Mouse (Mus musculus) cerebellum, adult (tissue): ENCODE measurements around the gene Dzank1.

Source experiments
- ATAC-seq: cut with Nextera tagmentation; 2 replicates; pipeline ENCODE4 v1.9.2; 2017; ENCODE audit warnings: mild to moderate bottlenecking, moderate library complexity, mixed read lengths; ENCODE audit not compliant: insufficient number of reproducible peaks, low FRiP score, low TSS enrichment

Dzank1 gene

DNA sequence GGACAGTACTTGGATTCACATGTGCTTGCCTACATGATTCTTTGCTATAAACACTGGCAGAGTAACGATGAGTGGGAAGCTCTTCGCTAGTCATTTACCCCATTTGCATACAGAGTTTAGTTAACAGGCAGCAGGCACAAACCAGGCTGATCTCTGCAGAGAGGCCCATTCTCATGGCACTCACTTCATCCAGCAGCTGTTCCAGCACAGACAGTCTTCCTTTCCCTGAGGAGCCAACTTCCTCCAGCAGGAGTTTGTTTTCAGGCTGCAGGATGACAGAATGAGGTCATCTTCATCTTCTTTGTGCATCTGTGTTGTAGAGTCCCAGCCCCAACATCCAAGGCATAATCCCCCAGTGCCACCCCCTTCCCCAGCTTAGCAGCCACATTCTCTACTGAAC lies 47.8 kb downstream of the Dzank1 start:
- ATAC-seq = no peak

- no peak for ATAC-seq
Measured at GRCm38 (mm10) chr2:144467203-144467602, 60.0 kb downstream of the Dzank1 start.

DNA sequence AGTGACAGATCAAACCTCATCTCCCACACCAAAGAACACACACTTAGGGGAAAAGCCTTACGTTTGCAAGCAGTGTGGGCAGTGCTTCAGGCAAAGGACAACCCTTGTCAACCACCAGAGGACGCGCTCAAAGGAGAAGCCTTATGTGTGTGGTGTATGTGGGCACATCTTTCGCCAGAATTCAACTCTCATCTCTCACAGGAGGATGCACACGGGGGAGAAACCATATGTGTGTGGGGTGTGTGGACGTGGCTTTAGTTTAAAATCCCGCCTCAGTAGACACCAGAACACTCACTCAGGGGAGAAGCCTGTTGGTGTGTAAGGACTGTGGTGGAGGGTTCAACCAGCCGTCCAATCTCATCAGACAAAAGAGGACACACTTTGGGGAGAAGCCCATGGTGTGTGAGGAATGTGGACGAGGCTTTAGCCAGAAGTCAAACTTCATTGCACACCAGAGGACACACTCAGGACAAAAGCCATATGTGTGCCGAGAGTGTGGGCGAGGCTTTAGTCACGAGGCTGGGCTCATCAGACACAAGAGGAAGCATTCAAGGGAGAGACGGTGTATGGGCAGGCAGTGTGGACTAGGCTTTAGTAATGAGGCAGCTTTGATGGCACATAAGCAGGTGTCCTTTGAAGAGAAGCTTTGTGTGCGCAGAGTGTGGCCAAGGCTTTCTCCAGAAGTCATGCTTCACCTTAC lies 61.2 kb downstream of the Dzank1 start:
- no peak for ATAC-seq

- ATAC-seq = no peak
Measured at GRCm38 (mm10) chr2:144464799-144465760, 62.1 kb downstream of the Dzank1 start.

GRCm38 (mm10) chr2:144464182-144464581 lies 63.0 kb downstream of the Dzank1 start:
- no peak for ATAC-seq

DNA sequence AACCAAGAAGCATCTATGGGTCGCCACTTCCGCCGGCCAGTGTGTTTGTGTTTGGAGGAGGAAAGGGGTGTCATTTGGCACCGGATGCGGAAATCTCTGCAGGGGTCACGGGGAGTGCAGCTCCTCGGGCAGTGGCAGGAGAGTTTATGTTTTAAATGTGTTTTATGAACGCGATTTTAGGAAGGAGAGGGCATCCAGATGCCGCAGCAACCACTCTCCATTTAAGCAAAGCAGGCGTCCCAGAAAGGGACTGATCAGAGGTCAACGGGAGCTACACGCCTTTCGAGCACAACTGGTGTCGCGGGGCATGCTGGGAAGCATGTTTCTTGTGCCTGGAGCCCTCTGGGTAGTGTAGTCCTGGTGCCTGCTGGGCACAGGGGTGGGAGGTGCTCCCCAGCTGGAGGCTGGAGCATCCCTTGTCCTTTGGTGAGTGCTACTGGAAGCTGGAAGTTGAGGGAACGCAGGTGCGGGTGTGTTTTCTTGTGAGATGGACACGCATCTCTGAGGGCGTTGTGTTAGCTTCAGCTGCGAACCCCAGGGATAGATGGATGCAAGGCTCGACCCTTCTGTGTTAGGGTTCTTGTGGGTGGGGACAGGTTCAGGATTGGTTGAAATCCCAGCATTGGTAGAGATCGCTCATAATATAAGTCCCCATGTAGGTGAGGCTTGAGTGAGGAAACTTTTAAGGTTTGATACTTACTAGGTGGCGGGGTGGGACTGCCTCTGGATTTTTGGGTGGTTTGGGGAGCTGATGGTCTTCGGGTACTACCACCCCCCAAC lies 68.0 kb downstream of the Dzank1 start:
- peak; percentile 98 for ATAC-seq

DNA sequence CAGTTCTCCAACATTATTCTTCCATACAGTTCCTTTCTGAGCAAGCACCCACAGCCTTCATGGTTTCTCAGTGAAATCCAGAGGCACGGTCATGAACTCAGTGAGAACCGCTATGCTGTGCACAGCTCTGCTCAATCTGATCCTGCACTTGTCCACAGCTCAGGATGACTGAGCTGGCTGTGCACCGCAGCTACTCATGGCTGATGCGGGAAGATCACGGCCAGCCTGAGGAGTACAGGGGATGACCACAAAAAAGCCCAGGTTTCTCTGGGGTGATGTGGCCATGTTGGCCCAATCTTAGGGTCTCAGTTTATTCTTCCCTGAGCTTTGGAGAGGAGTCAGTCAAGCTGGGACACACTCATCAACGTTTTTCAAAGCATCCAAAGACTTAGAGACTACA lies 68.9 kb downstream of the Dzank1 start:
- ATAC-seq = no peak

DNA sequence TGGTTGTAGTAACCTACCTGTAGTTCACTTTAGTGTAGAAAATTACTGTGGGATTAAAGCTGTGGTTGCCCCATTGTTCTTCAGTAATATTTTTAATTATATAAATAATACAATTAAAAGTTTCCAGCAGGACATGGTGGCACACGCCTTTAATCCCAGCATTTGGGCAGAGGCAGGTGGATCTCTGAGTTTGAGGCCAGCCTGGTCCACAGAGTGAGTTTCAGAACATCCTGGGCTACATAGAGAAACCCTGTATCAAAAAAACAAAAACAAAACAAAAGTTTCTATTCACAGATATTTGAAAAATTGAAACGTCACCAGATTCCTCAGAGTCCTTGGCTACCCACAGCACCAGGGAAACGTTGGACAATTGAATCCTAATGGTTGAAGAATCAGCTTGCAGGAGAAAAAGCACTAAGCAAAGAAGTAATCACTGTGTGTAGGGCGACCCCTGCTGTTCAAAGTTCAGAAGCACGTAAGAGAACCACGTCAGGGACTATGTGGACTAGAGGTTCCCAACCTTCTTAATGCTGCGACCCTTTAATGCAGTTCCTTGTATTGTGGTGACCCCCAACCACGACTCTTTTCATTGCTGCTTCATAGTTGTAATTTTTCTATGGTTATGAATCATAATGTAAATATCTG lies 74.7 kb downstream of the Dzank1 start:
- ATAC-seq = peak; percentile 81

DNA sequence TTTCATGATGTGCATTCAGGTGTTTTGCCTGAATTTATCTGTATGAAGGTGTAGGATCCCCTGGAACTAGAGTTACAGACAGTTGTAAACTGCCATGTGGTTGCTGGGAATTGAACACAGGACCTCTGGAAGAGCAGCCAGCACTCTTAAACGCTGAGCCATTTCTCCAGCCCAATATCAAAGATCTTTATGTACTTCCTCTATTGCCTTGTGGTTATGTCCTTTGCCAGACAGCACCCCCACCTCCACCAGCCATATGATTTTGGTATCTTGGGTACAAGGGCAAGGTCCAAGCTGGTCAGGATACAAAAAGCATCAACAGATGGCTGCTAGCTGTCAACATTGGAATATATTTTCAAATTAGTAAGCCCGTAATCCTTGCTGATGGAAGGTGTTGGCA lies 76.8 kb downstream of the Dzank1 start:
- ATAC-seq = no peak

DNA sequence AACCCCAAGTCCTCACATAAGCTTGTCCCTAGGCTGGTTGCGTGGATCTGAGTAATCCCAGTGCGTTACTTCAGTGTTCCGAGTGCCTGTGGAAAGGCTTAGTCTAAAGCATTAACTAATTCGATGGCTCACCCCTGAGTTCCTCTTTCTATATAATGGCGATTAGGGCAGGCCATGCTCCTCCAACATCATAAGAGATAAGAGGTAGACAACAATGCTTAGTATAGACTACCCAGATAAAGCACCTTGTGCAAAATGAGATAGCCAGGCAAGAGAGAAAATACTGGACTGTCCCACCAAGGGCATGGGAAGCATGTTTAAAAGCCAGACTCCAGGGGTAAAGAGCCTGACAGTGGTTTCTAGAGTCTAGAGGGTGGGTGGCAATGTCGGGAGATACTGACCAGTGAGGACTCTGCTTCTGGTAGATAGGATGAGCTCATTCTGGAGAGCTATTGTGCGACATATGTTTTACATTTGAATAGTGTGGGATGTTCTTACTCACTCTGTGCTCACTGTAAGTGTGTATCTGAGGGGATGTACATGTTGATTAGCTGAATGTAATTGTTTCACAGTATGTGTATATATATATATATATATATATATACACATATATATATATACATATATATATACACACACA lies 80.7 kb downstream of the Dzank1 start:
- no peak for ATAC-seq

GRCm38 (mm10) chr2:144441386-144441915 lies 85.8 kb downstream of the Dzank1 start:
- no peak for ATAC-seq

- no peak for ATAC-seq
Measured at GRCm38 (mm10) chr2:144439191-144439700, 88.0 kb downstream of the Dzank1 start.

- no peak for ATAC-seq
Measured at GRCm38 (mm10) chr2:144438424-144438823, 88.8 kb downstream of the Dzank1 start.

DNA sequence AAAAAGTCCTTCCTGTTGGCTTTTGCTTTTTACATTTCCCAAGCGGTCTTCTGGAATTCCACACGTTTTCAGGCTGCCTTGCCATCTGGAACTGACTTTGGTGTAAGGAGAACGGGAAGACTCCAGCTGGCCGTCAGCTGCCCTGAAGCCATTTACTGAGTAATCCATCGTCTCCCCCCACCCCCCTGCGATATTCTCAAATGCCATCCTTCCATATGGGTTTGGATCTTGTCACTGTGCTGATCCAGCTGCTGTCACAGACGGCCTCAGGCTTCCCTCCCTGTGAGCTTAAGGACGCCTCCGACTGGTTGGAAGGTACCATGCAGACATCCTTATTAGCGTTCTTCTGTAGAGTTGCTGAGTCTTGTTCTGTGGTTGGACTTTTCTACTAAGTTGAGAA lies 91.5 kb downstream of the Dzank1 start:
- no peak for ATAC-seq

DNA sequence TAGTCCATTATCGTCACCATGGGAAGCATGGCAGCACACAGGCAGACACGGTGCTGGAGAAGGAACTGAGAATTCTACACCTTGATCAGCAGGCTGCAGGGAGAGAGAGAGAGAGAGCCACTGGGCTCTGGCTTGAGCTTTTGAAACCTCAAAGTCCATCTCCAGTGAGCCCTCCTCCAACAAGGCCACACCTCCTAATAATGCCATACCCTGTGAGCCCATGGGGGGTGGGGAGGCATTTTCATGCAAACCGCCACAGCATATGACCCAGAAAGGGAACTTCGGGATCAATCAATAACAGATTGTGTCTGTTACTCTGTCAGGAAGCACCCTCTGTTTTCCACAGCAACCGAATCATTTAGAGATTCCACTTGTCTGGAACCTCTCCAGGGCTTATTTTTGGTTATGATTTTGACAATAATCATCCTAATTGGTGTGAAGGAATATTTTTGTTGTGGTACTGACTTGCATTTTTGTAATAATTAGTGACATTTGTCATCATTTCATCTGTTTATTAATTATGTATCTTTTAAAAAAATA lies 95.9 kb downstream of the Dzank1 start:
- ATAC-seq = no peak

- ATAC-seq = no peak
Measured at GRCm38 (mm10) chr2:144429171-144429570, 98.0 kb downstream of the Dzank1 start.

- ATAC-seq = no peak
Measured at GRCm38 (mm10) chr2:144428659-144429058, 98.6 kb downstream of the Dzank1 start.

- ATAC-seq = no peak
Measured at GRCm38 (mm10) chr2:144427852-144428251, 99.4 kb downstream of the Dzank1 start.

DNA sequence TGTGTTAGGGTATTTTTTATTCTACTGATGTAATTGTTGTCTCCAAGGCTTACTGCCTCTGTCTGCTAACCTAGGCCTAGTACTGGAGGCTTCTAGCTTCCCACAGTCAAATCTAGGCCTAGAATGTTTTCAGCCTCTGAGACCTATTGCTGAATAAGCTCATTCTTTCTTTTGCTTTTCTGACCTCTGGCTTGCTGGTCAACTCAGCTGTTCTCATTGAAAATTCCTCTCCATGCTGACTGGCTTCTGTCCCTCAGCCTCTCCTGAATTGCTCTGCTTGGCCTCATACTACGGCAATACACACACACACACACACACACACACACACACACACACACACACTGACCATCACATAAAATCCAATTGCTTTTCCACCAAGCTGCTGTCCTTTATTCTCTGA lies 101.5 kb downstream of the Dzank1 start:
- no peak for ATAC-seq
